Mouse (Mus musculus) heart, postnatal 14 days (tissue): ENCODE measurements around the gene Gpr15. TPM values are rescaled to one million over a fixed set of nuclear protein-coding genes. Genes with fewer than 3 reads are reported as not detected.

Experiments used
- DNase-seq, 2 experiments: peaks; one replicate each; pipeline ENCODE4 v3.0.0; 2021 to 2022
- intact Hi-C: fragments of 180-260 bp; cut with DNase I; formaldehyde crosslinking; loops from one replicate; pipeline ENCODE4 v1.15.1; 2025
- long read RNA-seq, 2 experiments: library from polyadenylated mRNA; stranded (forward); transcript quantifications; one replicate each; pipeline ENCODE4 v2.0.0; 2021
- total RNA-seq, 2 experiments: library from RNA; stranded (reverse); gene quantifications; 2 replicates each; pipeline ENCODE4 v1.2.3; 2021

Gene Gpr15
- total RNA-seq: not detected
- long read RNA-seq, experiment 1: 0 reads
- long read RNA-seq, experiment 2, partial matches to known transcripts: 0 of 1 reads
- long read RNA-seq, experiment 2, other reads (novel, unspliced or antisense): 1 of 1 reads

DNA sequence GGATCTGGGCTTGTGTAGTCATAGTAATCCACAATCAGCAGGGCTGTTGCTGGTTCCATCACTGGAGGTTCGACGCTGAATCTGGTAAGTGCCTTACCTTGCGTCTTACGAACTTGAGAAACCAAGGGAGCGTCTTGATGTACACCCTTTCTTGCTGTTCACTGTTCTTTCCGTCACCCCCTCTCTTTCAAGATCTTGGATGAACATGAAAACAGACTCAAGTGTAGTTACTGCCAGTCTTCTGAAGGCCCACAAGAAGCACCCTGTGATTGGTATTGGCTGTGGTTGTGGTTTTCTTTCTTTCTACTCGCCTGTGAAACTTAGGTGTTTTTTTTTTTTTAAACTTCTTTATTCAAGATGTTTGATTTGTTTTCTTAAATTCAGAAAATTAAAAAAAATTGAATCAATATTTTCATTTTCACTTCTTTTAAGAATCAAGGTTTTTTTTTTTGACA, at the start of gene Gpr15:
Gene Gpr15 (minus strand): TSS at position 405 of the 455 bp plus-strand sequence.
- intact Hi-C loops: no loop called here
- DNase-seq: no peak

DNA sequence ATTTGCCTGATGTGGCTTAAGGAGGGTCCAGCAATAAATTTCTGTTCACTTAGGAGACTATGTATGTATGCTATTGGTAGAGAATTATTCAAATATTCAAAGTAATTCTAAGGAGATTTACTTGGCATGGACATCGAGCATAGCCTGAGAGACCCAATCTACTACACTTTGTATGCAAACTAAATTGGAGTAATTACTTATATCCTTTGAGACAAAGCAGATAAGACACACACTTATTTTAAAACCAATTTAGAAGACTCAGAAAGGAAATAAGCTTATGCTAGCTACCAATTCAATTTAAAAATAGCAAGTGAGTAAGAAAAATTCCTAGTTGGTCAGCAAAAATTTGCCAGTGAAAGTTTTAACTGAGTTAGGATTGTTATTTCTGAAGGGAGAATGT, 44.2 kb upstream of the Gpr15 start, which contains the start of gene Olfr172:
Gene Olfr172 (minus strand): TSS at position 101 of the 400 bp plus-strand sequence.
- intact Hi-C loops: no loop called here
- DNase-seq: no peak

DNA sequence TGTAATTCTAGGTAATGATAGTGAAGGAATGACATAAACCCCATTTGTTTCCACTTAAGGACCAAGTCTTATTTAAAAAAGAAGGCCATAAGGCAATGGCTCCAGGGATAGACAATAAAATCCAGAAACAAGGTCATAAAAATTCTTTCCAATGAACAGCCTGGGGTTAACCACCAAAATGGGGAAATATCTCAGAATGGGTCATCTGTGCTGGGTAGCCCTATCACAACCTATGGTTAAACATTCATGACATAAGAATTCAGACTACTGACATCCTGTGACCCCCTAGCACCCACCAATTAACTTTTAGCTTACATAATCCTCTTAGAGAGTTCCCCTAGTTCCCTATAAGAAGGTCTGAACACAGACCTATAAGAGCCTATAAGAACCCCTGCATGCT, 37.3 kb upstream of the Gpr15 start:
- no peak for DNase-seq
- intact Hi-C loops: no loop called here

DNA sequence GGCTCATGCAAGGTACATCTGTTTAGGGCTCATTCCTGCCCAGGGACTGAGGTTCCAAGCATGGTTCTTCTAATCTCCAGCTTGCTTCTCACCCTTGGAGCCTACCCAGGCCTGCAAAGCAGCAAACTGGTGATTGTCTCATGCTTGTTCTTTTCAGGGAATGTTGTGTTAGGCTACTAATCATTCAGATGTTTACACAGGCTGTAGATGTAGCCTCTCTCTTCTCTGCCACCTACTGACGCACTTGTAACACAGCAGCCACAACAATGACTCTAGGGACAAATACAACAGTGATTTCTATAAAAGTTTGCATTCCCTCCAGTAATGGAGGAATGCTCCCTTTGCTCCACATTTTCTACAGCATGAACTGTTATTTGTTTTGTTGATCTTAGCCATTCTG, 32.4 kb upstream of the Gpr15 start:
- no peak for DNase-seq
- intact Hi-C loops: loop anchor here (5.0 kb wide), 2 partner anchors 69 to 124 kb away; no protein-coding TSS in a partner anchor

DNA sequence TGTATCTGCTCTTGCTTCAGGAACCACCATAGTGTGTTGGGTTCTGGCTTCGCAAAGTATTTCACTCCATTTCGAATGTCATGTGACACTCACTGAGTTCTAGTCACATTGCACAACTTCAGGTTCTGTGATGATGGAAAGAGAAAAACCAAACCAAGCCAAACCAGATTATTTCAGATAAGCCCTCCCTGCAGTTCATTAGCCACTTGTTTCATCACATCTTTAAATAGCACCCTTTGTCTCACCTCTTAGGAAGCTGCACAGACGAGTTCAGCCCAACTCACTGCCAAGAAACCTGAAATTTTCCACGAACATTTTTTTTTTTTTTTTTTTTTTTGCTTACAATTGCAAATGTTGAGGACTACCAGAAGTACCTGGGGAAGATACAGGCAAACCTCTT, 27.8 kb upstream of the Gpr15 start:
- no peak for DNase-seq
- intact Hi-C loops: no loop called here

DNA sequence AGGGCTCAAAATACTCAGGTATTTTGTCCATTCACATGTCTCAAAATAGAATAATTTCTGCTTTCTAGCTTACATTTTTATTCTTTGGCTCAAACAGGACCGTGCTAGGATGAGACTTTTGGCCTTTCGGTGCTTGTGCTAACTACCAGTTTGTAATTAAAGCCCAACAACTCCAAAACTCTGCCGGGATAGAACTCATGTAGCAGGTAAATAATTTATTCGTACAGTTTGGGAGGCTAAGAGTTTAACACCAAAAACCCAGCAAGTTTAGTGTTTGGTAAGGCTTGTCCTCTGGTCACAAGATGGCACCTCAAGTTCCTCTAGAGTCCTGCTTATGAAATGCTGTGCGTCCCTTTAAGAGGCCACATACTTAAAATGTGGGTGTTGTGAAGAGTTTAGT, 21.9 kb upstream of the Gpr15 start:
- intact Hi-C loops: no loop called here
- DNase-seq: no peak

DNA sequence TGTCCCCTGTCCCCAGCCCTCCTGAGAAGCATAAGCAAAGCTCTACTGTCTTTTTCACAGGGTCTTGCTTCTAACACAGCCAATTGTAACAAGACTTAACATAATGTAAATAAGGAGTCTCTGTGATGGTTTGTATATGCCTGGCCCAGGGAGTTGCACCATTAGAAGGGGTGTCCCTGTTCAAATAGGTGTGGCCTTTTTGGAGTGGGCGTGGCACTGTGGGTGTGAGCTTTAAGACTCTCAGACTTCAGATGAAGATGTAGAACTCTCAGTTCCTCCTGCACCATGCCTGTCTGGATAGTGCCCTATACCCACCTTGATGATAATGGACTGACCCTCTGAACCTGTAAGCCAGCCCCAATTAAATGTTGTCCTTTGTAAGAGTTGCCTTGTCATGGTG, 19.9 kb upstream of the Gpr15 start:
- intact Hi-C loops: loop anchor here (10.0 kb wide), 1 partner anchor 214 kb away; the partner anchor contains the start of gene St3gal6
- DNase-seq: no peak

DNA sequence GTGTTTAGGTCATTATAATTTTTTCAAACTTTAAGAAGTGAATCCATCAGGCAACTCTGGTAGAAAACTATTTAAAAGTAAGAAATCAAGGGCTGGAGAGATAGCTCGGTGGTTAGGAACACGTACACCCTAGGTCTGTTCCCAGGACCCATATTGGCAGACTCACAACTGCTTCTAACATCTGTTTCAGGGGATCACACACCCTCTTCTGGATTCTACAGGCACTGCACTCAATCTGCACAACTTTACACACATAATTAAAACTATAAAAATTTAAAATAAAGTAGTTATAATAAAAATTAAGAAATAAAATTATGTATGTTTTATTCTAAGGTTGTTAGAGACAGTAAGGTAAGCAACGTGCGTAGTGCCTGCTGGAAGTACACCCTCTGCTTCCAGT, 19.3 kb upstream of the Gpr15 start:
- intact Hi-C loops: loop anchor here (10.0 kb wide), 1 partner anchor 213 kb away; the partner anchor contains the start of gene St3gal6
- DNase-seq: no peak

DNA sequence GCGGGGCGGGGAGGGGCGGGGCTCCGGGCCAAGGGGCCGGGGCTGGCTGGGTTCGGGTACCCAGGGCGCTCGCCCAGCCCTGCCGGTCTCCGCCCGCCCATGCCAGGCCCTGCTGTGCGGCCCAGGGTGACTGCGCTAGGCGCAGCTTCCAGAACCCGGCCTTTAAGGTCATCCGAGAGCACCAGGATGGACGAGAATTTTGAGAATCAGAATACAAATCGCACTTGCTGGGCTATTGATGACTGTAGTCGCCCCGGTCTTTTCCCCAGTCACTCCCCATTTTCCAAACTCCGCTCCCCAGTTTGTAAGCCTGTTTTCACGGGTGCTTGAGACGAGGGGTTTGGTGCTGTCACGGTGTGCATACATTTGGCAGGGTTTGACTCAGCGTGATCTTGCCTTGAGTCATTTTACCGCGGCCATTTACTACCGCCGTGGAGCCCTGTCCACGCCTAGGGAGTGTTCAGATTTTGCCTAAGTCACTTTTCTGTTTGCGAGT, 9.4 kb upstream of the Gpr15 start:
- DNase-seq: no peak
- intact Hi-C loops: loop anchor here (2.0 to 5.0 kb wide), 2 partner anchors 57 to 276 kb away; partner anchors contain the start of gene Cpox

DNA sequence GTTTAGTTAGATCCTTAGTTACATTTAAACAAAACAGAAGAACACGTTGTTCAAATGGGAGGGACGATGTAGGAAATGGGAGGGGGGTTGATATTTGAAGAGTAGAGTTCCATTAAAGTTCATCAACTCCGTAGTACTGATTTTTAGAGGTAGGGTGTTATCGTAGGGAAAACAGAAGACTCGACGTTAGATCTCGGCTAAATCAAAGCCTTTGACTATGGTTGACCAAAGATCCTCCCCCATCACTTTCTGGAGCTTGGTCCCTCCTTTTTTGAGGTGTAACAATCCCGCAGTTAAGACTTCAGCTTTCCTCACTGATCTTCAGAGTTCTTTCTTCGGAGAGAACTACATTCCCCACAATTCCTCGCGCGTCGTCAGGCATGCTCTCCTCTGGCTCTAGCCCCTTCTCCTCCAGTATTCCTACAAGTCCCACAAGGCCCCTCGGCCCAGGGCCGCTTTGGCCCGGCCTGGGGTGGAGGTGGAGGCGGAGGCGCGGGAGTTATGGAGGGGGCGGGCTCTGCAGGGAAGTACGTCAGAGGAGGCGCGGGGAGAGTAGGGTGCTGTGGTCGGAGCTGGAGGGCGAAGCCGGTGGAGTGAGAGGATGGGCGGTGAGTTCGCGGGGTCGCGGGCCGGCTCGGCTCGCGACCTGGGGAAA, 8.7 kb upstream of the Gpr15 start, which contains the start of gene Cldnd1:
Gene Cldnd1 (plus strand): TSS at position 434 of the 655 bp plus-strand sequence.
- intact Hi-C loops: loop anchor here (2.0 to 5.0 kb wide), 2 partner anchors 57 to 275 kb away; partner anchors contain the start of gene Cpox
- peak; percentile 95 for DNase-seq

DNA sequence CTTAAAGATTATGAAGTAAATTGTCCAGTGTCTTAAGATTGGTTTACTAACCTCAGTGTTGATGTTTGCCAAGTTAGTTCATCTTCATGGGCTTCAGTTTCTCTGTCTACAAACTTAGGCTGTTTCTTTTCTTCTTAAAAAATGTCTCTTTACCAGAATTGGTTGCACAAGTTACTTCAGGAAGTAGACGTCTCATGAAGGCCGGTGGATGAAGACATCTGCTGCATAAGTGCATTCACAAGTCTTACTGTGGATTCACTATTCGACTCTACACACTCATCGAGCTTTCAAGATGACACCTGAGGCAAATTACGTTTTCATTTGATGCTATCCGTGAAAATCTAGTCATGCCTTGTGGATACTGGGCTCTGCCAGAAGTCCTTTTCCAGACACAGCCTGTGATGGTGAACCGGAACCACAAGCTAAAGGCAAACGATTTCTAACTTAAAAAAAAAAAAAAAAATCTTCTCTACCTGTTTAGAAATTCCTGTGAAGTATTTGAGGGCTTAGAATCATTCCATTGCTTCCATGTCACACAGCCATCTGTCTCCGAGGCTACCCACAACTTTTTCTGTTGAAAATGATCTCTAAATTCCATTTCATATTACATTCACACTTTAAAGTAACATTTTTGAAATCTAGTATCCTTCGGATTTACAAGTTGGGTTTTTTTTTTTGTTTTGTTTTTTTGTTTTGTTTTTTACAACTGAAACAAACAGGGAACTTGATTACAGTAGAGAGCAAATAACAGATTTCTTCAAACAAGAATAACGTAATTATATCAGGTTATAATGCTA, 8.0 kb upstream of the Gpr15 start:
- DNase-seq: no peak
- intact Hi-C loops: loop anchor here (5.0 kb wide), 1 partner anchor 275 kb away; no protein-coding TSS in a partner anchor

DNA sequence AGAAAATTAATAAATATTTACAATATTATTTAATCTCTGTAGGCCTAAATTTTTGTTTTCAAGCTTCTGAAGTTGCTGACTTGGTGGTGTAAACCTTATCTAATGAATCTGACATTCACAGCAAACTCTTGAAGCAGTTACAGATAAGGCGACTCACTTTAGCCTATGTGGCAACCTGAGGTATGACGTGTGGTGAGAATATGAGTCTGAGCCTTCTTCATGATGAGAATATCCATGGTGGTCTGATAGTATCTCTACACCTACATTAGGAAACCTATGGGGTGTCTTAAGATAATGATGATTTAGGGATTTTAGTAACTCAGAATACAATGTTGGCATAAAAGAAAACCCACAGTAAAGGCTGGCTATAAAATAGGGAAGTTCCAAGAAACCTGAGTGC, 3.4 kb upstream of the Gpr15 start:
- no peak for DNase-seq
- intact Hi-C loops: no loop called here

DNA sequence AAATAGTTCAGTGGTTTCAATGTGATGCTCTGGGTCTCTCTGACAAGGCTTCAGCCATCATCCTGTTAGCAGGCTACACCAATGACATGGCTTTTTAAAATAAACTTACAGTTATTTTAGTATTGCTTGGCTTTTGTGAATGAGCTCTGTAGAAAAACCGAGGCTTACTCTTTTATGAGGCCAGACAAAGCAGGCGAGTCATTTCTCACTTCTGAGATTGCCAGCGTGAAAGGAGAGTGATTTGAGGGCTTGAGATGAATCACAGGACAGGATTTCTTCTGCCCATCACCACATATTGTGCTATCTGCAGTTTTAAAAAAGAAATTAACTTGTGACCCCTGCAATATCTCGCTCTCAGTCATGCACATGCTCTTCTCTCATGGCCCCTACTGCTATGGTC, 3.9 kb downstream of the Gpr15 start:
- DNase-seq: no peak
- intact Hi-C loops: no loop called here

DNA sequence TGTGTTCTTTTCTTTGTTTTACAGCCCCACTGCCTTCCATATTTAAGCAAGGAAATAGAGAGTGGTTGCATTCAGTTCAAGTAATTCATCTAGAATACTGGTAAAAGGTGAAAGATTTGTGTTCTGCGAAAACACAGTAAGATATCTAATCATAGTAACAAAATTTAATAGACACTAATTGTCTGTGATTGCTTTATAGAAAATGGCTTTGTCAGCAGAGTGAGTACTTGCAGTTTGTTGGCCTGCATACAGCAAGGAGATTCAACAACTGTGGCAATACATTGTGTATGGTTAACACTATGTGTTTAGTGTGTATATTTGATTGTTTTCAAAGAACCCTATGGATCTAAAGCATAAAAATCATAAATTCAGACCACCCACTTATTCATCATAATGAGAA, 5.7 kb downstream of the Gpr15 start:
- no peak for DNase-seq
- intact Hi-C loops: no loop called here

DNA sequence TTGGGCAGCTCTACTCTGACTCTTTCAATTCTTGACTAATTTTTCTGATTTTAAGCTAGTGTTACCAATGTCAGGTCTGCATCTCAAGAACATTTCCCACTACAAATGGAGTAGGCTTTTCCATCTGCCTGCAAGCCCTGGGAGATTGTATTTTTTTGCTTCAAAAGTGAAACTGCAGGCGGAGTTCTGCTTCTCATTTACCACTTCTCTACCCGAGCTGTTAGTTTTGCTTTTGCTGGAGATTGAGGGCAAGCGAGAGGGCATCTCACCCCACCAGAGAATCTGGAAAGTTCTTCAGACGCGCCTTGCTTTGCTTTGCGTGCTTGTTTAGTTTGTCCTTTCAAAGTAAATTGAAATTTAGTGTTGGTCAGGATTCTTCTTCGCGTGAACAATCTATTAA, 6.6 kb downstream of the Gpr15 start:
- intact Hi-C loops: no loop called here

DNA sequence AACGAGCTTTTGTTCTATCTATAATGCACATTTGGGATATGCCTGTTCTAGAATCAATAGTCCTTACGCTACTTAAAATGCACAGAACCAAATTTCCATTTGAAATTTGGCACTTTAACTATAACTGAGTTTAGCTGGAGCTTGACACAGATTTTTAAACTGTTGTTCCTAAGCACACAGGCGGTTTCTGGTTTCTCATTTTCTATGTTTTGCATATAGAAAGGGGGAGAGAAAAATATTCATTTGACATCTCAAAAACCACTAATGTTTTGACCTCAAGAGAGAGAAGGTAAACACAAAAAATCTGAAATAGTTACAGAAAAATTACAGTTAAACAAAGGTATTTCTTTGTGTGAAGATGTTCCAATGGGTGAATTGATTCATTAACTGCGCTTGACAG, 9.3 kb downstream of the Gpr15 start:
- DNase-seq: no peak
- intact Hi-C loops: no loop called here

More for the DNA sequence above, 6.6 kb downstream of the Gpr15 start:
- no peak for DNase-seq

DNA sequence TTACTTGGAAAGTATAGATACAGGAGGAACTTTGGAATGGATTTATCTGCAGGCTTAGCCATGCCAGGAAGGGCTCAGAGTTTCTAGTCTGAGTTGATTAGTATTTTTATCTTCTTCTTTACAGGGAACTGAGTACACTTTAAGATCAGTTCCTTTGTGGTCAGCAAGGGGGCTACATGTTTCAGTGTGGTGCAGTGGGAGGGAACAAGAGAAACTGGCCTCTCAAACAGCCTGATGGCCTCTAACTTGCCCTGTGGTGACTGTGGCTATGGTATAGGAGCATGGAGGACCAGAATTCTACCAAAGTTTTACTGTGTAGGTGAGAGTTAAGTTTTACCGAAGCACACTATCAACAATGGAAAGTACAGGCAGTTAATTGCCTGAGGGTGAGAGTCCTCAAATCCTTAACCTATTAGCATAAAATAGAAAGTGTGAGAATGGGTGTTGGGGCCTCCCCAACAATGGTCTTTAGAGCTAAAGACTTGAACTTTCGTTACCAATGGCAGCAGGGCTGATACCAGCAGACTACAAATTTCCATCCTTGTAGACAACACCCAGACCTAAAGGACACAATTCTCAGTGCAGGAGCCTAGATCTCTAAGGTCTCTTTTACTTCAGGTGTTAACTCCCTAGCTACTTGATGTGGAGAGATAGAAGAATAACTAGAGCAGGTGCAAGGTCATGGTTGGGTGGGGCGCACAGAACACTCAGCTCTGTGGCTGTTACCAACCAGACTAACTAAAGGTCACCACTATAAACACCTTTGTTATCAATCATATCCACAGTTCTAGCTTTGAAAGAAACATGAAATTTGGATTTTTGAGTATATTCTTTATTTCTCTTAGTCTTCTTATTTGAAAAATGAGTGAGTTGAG, 10.0 kb downstream of the Gpr15 start:
- intact Hi-C loops: no loop called here
- no peak for DNase-seq

DNA sequence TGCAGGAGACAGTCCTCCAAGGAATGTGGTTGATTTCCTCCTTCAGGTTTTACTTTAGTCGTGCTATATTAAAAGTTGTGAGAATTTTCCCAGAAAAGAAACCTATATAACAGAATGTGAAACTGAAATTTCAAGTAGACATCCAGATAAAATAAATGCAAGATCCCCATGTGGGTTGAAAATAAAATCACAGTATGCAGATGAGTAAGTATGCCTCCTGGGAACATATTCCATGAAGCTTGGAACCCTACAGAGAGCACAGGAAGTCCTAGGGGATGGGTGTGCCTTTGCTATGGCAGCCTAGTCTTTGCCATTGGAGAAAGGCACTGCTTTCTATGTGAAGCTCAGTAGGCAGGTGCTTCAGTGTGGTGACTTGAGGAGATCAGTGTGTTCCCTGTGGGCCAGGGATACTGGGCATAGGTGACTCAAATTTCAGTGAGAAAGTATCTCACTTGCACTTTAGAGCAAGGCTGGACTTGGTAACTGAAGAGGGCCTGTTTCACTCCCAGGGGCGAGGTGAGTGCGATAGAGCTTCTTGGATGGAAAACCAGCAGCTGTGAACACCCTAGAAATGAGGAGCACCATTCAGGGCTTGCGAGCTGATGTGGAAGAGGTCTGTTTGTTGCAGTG, 11.5 kb downstream of the Gpr15 start:
- no peak for DNase-seq
- intact Hi-C loops: no loop called here

DNA sequence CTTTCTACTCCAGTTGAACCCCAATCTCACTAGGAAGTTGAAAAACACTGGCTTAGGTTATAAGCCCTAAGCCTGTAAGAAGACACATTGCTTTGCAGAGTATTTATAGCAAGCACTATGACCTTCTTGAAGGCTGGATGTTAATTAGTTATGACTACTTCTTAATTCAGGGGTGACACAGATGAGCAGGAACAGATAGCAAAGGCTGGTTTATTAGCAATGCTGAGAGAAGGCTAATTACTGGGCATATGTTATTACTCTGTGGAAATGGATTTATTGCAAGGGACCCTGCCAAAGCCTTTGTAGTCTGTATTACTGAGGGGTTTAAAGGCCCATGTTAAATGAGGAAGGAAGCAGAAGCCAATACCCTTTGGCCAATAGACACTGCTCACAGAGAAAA, 13.9 kb downstream of the Gpr15 start:
- DNase-seq: no peak
- intact Hi-C loops: no loop called here
